Mouse (Mus musculus) ES-E14 (cell line): ENCODE data around the gene Cemip2. TPM values are rescaled to one million over a fixed set of nuclear protein-coding genes. Genes with fewer than 3 reads are reported as not detected.
A peak's percentile ranks its signal among the peaks of the same experiment; 100 is the strongest.

Experiments
- DNase-seq: peaks from one replicate; pipeline ENCODE4 v3.0.0-alpha.2; 2013; ENCODE audit warnings: low read depth, low spot score
- H3K27ac ChIP-seq: 2 replicates; pipeline ENCODE4 v1.5.1; 2012; ENCODE audit warnings: low read depth, mild to moderate bottlenecking, low read length, moderate library complexity, mixed read lengths; ENCODE audit not compliant: poor library complexity, insufficient read depth, severe bottlenecking
- H3K36me3 ChIP-seq: 2 replicates; pipeline ENCODE4 v1.6.1; 2012; ENCODE audit warnings: mild to moderate bottlenecking, low read length, moderate library complexity, mixed read lengths; ENCODE audit not compliant: control insufficient read depth, poor library complexity, insufficient read depth, severe bottlenecking
- H3K4me1 ChIP-seq, 2 experiments: fragments of 150-350 bp in 1 of 2; sonication (generic) in 1 of 2; 2 replicates each; pipeline ENCODE4 v1.6.1; 2012; ENCODE audit warnings: low read length in 2 of 2, mild to moderate bottlenecking in 1 of 2, mixed read lengths in 1 of 2; ENCODE audit not compliant: control insufficient read depth in 2 of 2, insufficient read depth in 2 of 2, poor library complexity in 1 of 2
- H3K4me3 ChIP-seq, 2 experiments: fragments of 150-350 bp in 1 of 2; sonication (generic) in 1 of 2; 2 replicates each; pipeline ENCODE4 v1.5.1; 2012; ENCODE audit warnings: low read length in 2 of 2, low read depth in 1 of 2, mild to moderate bottlenecking in 1 of 2, mixed read lengths in 1 of 2; ENCODE audit not compliant: insufficient read depth in 1 of 2, poor library complexity in 1 of 2, severe bottlenecking in 1 of 2
- H3K9ac ChIP-seq: 2 replicates; pipeline ENCODE4 v1.6.1; 2012; ENCODE audit warnings: low read depth, mild to moderate bottlenecking, low read length, mixed read lengths; ENCODE audit not compliant: poor library complexity, insufficient read depth, severe bottlenecking
- H3K9me3 ChIP-seq: fragments of 150-350 bp; sonication (generic); 2 replicates; pipeline ENCODE4 v1.6.1; 2012; ENCODE audit warnings: low read depth, mild to moderate bottlenecking, low read length; ENCODE audit not compliant: control insufficient read depth, insufficient read depth
- CHD2 ChIP-seq: IDR thresholded peaks from 2 replicates; pipeline ENCODE4 v1.6.1; 2014; ENCODE audit warnings: mild to moderate bottlenecking, low read depth, low read length, inconsistent platforms
- HCFC1 ChIP-seq: IDR thresholded peaks from 2 replicates; pipeline ENCODE4 v1.6.1; 2012; ENCODE audit warnings: low read length, inconsistent platforms, borderline replicate concordance; ENCODE audit not compliant: insufficient read depth
- MAFK ChIP-seq: IDR thresholded peaks from 2 replicates; pipeline ENCODE4 v1.6.1; 2014; ENCODE audit warnings: mild to moderate bottlenecking, low read depth, low read length, inconsistent platforms; ENCODE audit not compliant: insufficient read depth
- ZC3H11A ChIP-seq: IDR thresholded peaks from 2 replicates; pipeline ENCODE4 v1.6.1; 2012; ENCODE audit warnings: low read depth, mild to moderate bottlenecking, inconsistent platforms, low read length, borderline replicate concordance
- ZNF384 ChIP-seq: IDR thresholded peaks from 2 replicates; pipeline ENCODE4 v1.6.1; 2012; ENCODE audit warnings: low read depth, low read length, inconsistent platforms
- in situ Hi-C, 2 experiments: fragments of 600-800 bp; cut with MboI; formaldehyde crosslinking; loops; one replicate each; pipeline ENCODE4 v1.15.1; 2025; ENCODE audit warnings: low sequenced_read_pairs in 2 of 2, inconsistent platforms in 1 of 2; ENCODE audit not compliant: unreplicated experiment in 2 of 2
- total RNA-seq: library from RNA; depleted of rRNA; stranded (reverse); fragments of 300-350 nt; gene quantifications from 2 replicates; pipeline ENCODE4 v1.2.3, GENCODE M21; 2012

Cemip2 gene
- total RNA-seq, 1 experiment, result 75.3 TPM

GRCm38 (mm10) chr19:21813560-21813959 is 35.4 kb downstream of the Cemip2 start:
- H3K4me3 ChIP-seq, result no peak overlapping the region
- no peak overlapping the region for H3K9ac ChIP-seq
- no peaks in the 10 kb centered on the region for H3K9me3 ChIP-seq
- H3K36me3 ChIP-seq, result peaks cover 53% of the 10 kb centered on the region
- no peak overlapping the region for H3K27ac ChIP-seq
- TF ChIP-seq CHD2 (no peak), ZC3H11A (no peak), MAFK (no peak), ZNF384 (no peak), HCFC1 (no peak)
- in situ Hi-C loops, result no loop called here
- DNase-seq, result no peak
- peaks cover 0 to 4% of the 10 kb centered on the region in 2 experiments; a peak in 1 of 4 replicates for H3K4me1 ChIP-seq

- no peak overlapping the region for H3K9ac ChIP-seq
- no peak overlapping the region for H3K27ac ChIP-seq
- no peak for TF ChIP-seq CHD2
- no peak for TF ChIP-seq ZNF384
- TF ChIP-seq HCFC1, result no peak
- TF ChIP-seq ZC3H11A, result no peak
- TF ChIP-seq MAFK, result no peak
- no peak overlapping the region for H3K4me3 ChIP-seq
- in situ Hi-C loops, result no loop called here
- H3K9me3 ChIP-seq, result no peaks in the 10 kb centered on the region
- DNase-seq, result no peak
- peaks cover 0 to 6% of the 10 kb centered on the region in 2 experiments; a peak in 1 of 4 replicates for H3K4me1 ChIP-seq
- peaks cover 52% of the 10 kb centered on the region for H3K36me3 ChIP-seq
These were observed 36.4 kb downstream of the Cemip2 start for GRCm38 (mm10) chr19:21814433-21815020.

DNA sequence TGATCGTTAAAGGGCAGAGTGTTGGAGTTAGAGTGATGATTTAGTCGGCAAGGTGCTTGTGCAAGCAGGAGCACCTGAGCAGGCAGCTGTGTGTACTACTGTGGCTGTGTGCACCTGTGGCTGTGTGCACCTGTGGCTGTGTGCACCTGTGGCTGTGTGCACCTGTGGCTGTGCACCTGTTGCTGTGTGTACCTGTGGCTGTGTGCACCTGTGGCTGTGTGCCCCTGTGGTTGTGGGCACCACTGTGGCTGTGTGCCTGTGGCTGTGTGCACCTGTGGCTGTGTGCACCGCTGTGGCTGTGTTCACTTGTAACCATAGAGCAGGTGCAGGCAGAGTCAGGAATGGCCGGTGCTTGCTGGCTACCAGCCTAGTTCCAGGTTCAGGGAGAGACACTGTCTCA is 38.1 kb downstream of the Cemip2 start:
- in situ Hi-C loops, result no loop called here

DNA sequence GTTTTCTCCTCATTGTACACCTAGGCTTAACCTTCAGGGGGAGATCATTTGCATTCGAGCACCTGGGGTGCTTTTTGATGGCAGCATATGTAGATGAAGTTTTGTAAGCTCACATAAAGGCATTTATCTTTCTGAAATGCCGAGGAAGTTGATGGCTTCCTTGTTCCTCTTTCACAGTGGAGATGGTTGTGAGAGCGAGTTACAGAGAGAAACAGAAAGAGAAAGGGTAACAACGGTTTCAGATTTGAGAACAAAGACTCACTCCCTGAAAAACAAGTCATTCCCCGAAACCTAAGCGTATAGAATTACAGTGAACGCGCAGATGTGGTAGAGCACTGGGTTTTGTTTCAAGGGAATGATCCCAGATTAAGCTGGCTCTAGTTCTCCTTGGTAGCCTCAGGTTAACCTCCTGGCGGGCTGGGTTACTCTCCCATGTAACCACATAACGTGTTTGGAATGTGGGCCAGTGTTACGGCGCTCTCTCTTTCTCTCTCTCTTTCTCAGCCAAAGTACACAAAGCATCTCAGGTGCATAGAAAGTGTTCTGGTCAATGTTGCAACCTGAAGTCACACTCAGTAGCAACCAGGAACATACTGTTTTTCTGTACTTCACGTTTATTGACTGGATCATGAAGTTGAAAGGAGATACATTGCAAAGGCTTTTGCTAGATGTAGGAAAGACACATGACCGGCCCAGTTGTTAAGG is 40.0 kb downstream of the Cemip2 start:
- Histone ChIP-seq H3K27ac (peak overlapping the region; percentile 34; the same call in 1 of the 2 replicates), H3K9ac (no peak overlapping the region), H3K9me3 (no peaks in the 10 kb centered on the region), H3K36me3 (peaks cover 41% of the 10 kb centered on the region), H3K4me3 (no peak overlapping the region), H3K4me1 (peaks cover 0 to 6% of the 10 kb centered on the region in 2 experiments; a peak in 1 of 4 replicates)
- peak; percentile 55 for DNase-seq
- TF ChIP-seq ZNF384 (no peak), HCFC1 (no peak), CHD2 (no peak), ZC3H11A (no peak), MAFK (no peak)
- in situ Hi-C loops, result no loop called here

More for the DNA sequence above, 38.1 kb downstream of the Cemip2 start:
- Histone ChIP-seq H3K36me3 (peaks cover 49% of the 10 kb centered on the region), H3K4me3 (no peak overlapping the region), H3K9me3 (no peaks in the 10 kb centered on the region), H3K4me1 (peaks cover 0 to 6% of the 10 kb centered on the region in 2 experiments; a peak in 1 of 4 replicates), H3K27ac (no peak overlapping the region; the same call in 1 of the 2 replicates), H3K9ac (no peak overlapping the region)
- TF ChIP-seq ZC3H11A (no peak), ZNF384 (no peak), MAFK (no peak), HCFC1 (no peak), CHD2 (no peak)
- no peak for DNase-seq

DNA sequence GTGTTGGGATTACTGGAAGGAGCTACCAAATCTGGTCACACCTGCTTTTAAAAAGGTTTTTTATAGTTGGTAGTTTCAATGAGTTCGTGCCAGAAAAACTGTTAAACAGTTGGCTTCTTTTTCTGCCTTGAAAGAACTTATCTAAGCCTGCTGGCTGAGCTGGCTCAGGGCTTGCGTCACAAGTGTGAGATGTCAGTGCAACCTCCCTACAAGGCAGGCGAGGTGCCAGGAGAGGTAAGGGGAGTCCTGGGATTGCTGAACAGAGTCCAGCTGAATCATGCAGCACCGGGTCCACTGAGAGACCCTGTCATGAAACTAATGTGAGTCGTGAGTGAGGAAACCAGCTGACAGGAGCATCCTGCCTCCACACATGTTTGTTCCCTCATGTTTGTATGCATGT is 41.4 kb downstream of the Cemip2 start:
- peaks cover 34% of the 10 kb centered on the region for H3K36me3 ChIP-seq
- in situ Hi-C loops, result no loop called here

More for the DNA sequence above, 41.4 kb downstream of the Cemip2 start:
- H3K9ac ChIP-seq, result no peak overlapping the region
- H3K9me3 ChIP-seq, result no peaks in the 10 kb centered on the region
- TF ChIP-seq HCFC1, result no peak
- TF ChIP-seq MAFK, result no peak
- TF ChIP-seq ZNF384, result no peak
- no peak for TF ChIP-seq CHD2
- no peak for TF ChIP-seq ZC3H11A
- no peak overlapping the region for H3K4me3 ChIP-seq
- H3K4me1 ChIP-seq, result peaks cover 0 to 6% of the 10 kb centered on the region in 2 experiments; a peak in 1 of 4 replicates
- H3K27ac ChIP-seq, result no peak overlapping the region
- DNase-seq, result no peak
